Mouse (Mus musculus) T-helper 17 cell (primary cell): ENCODE measurements around the gene Prokr2.
"Not testable (repeated sequence)": the region's sequence is repeated elsewhere in the genome, so short reads cannot be mapped to it uniquely, and the experiment has no call there.

ENCODE experiments used
- in situ Hi-C, 2 experiments: fragments of 300-600 bp; cut with MboI, MseI; formaldehyde crosslinking; loops; 1 replicate in 1 of 2; 2 replicates in 1 of 2; pipeline ENCODE4 v1.15.1; 2025; ENCODE audit warnings: high pct_unique_total_duplicates in 2 of 2

The Prokr2 gene

GRCm38 (mm10) chr2:132290808-132291207 is 94.4 kb downstream of the Prokr2 start:
- in situ Hi-C loops = no loop called here

- in situ Hi-C loops = not testable (repeated sequence)
Observed at GRCm38 (mm10) chr2:132289213-132289612, 96.0 kb downstream of the Prokr2 start.
